Mouse (Mus musculus): ENCODE measurements around the gene Cd164l2. TPM values are rescaled to one million over a fixed set of nuclear protein-coding genes. Genes with fewer than 3 reads are reported as not detected.
A peak's percentile ranks its signal among the peaks of the same experiment; 100 is the strongest.

Cd164l2 gene
- polyA plus RNA-seq, 1 experiment from 2014 or later = 0.93 TPM

- no peak overlapping the region for H3K27ac ChIP-seq (ENCODE audit: low read depth, low read length)
- 80% methylated on average over 13 of the region's 13 CpGs for WGBS
- no peak for DNase-seq (ENCODE audit: low spot score)
- H3K27me3 ChIP-seq (ENCODE audit: control insufficient read depth, insufficient read depth, low read length) = peaks cover 50% of the 10 kb centered on the region
- no peak overlapping the region for H3K4me2 ChIP-seq (replicated peaks; ENCODE audit: low read depth, low read length)
- H3K4me1 ChIP-seq (replicated peaks; ENCODE audit: control insufficient read depth, insufficient read depth, low read length) = peaks cover 7% of the 10 kb centered on the region; the same call in 1 of the 2 replicates
- H3K9ac ChIP-seq (ENCODE audit: low read depth, low read length) = no peak overlapping the region
- H3K36me3 ChIP-seq (ENCODE audit: control insufficient read depth, insufficient read depth, low read length) = no peaks in the 10 kb centered on the region
- no peak overlapping the region for H3K4me3 ChIP-seq (ENCODE audit: low read depth, low read length)
- ATAC-seq (ENCODE audit: low FRiP score) = no peak
- no peaks in the 10 kb centered on the region for H3K9me3 ChIP-seq (ENCODE audit: control insufficient read depth, low read length)
Measured at GRCm38 (mm10) chr4:133247806-133248449, 36.0 kb downstream of the Cd164l2 start.

DNA sequence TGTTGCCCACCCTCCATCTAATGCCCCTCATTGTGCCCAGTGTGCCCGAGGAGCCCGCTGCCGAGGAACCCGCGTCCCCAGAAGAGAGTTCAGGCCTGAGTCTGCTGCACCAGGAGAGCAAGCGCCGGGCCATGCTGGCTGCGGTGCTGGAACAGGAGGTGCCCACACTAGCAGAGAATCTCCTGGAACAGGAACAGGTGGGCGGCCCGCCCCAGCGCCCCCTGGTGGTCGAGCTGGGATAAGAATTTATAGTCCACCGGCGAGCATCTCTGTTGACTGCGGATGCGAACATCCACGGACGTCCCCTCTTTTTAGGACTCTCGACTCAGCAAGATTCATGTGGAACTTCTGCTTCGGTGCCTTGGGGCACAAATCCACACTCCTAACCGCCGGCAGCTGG is 38.7 kb downstream of the Cd164l2 start:
- H3K27me3 ChIP-seq (ENCODE audit: control insufficient read depth, insufficient read depth, low read length) = peaks cover 51% of the 10 kb centered on the region
- 4% methylated on average over 22 of the region's 22 CpGs for WGBS
- H3K27ac ChIP-seq (ENCODE audit: low read depth, low read length) = no peak overlapping the region

GRCm38 (mm10) chr4:133251214-133251613 is 39.3 kb downstream of the Cd164l2 start:
- DNase-seq (ENCODE audit: low spot score) (peak; percentile 38), ATAC-seq (ENCODE audit: low FRiP score) (no peak)
- no peak overlapping the region for H3K27ac ChIP-seq (ENCODE audit: low read depth, low read length)
- H3K9me3 ChIP-seq (ENCODE audit: control insufficient read depth, low read length) = no peaks in the 10 kb centered on the region
- peaks cover 7% of the 10 kb centered on the region; the same call in 1 of the 2 replicates for H3K4me1 ChIP-seq (replicated peaks; ENCODE audit: control insufficient read depth, insufficient read depth, low read length)
- H3K27me3 ChIP-seq (ENCODE audit: control insufficient read depth, insufficient read depth, low read length) = peaks cover 52% of the 10 kb centered on the region
- H3K4me3 ChIP-seq (ENCODE audit: low read depth, low read length) = peak overlapping the region; percentile 32
- peak overlapping the region; percentile 46 for H3K4me2 ChIP-seq (replicated peaks; ENCODE audit: low read depth, low read length)
- WGBS = 2% methylated on average over 30 of the region's 31 CpGs
- H3K36me3 ChIP-seq (ENCODE audit: control insufficient read depth, insufficient read depth, low read length) = no peaks in the 10 kb centered on the region
- peak overlapping the region; percentile 42; the same call in 1 of the 2 replicates for H3K9ac ChIP-seq (ENCODE audit: low read depth, low read length)

More for the DNA sequence above, 38.7 kb downstream of the Cd164l2 start:
- Histone ChIP-seq H3K9ac (ENCODE audit: low read depth, low read length) (peak overlapping the region; percentile 42; the same call in 1 of the 2 replicates), H3K4me3 (ENCODE audit: low read depth, low read length) (peak overlapping the region; percentile 32), H3K4me1 (replicated peaks; ENCODE audit: control insufficient read depth, insufficient read depth, low read length) (peaks cover 7% of the 10 kb centered on the region; the same call in 1 of the 2 replicates), H3K9me3 (ENCODE audit: control insufficient read depth, low read length) (no peaks in the 10 kb centered on the region), H3K36me3 (ENCODE audit: control insufficient read depth, insufficient read depth, low read length) (no peaks in the 10 kb centered on the region), H3K4me2 (replicated peaks; ENCODE audit: low read depth, low read length) (peak overlapping the region; percentile 46)
- ATAC-seq (ENCODE audit: low FRiP score) = no peak
- peak; percentile 84 for DNase-seq (ENCODE audit: low spot score)

DNA sequence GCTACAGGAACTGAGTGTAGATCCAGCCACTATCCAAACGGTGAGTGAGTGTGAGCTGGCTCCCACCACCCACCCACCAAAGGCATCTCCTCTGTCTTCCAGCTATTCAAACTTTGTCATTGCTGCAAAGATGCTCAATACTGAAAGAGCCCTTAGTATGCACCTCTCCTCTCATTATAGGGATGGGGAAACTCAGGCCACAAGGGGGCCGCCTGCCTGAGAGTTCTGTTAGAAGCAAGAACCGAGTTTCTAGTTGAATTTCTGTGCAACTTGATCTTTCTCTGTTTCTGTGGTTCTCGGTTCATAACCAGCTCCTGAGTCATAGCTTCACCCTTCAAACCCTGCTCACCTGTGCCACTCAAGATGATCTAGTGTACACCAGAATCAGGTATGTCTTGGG is 40.2 kb downstream of the Cd164l2 start:
- no peak for ATAC-seq (ENCODE audit: low FRiP score)
- 37% methylated on average over 4 of the region's 4 CpGs for WGBS
- H3K9me3 ChIP-seq (ENCODE audit: control insufficient read depth, low read length) = no peaks in the 10 kb centered on the region

GRCm38 (mm10) chr4:133253412-133253811 is 41.5 kb downstream of the Cd164l2 start:
- DNase-seq (ENCODE audit: low spot score) = no peak
- H3K27me3 ChIP-seq (ENCODE audit: control insufficient read depth, insufficient read depth, low read length) = peaks cover 50% of the 10 kb centered on the region

More for the DNA sequence above, 40.2 kb downstream of the Cd164l2 start:
- H3K4me2 ChIP-seq (replicated peaks; ENCODE audit: low read depth, low read length) = no peak overlapping the region
- no peak overlapping the region for H3K4me3 ChIP-seq (ENCODE audit: low read depth, low read length)
- H3K4me1 ChIP-seq (replicated peaks; ENCODE audit: control insufficient read depth, insufficient read depth, low read length) = peaks cover 7% of the 10 kb centered on the region; the same call in 1 of the 2 replicates
- no peak overlapping the region for H3K9ac ChIP-seq (ENCODE audit: low read depth, low read length)
- H3K36me3 ChIP-seq (ENCODE audit: control insufficient read depth, insufficient read depth, low read length) = no peaks in the 10 kb centered on the region
- no peak overlapping the region for H3K27ac ChIP-seq (ENCODE audit: low read depth, low read length)
- DNase-seq (ENCODE audit: low spot score) = no peak
- peaks cover 55% of the 10 kb centered on the region for H3K27me3 ChIP-seq (ENCODE audit: control insufficient read depth, insufficient read depth, low read length)

DNA sequence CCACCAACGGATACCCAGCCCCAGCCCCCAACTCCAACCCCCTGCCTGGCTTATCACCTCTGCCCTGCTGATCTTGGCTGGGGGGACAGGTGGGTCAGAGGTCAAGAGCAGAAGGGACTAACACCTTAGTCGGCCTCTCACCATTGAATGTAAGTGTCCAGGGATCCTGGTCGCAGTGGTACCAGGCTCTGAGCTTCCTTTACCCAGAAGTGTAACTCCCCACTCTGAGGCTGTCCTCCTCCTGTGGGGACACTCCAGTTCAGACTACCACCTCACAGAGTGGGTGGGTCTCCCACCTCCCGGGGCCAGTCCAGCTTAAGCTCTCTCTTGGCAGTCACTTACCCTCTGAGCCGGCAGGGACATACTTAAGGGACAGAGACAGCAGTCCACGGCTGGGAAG is 43.5 kb downstream of the Cd164l2 start:
- H3K27me3 ChIP-seq (ENCODE audit: control insufficient read depth, insufficient read depth, low read length) = peaks cover 37% of the 10 kb centered on the region
- peaks cover 7% of the 10 kb centered on the region; the same call in 1 of the 2 replicates for H3K4me1 ChIP-seq (replicated peaks; ENCODE audit: control insufficient read depth, insufficient read depth, low read length)
- WGBS = 63% methylated on average over 6 of the region's 6 CpGs
- no peaks in the 10 kb centered on the region for H3K9me3 ChIP-seq (ENCODE audit: control insufficient read depth, low read length)
- no peak for DNase-seq (ENCODE audit: low spot score)
- no peak overlapping the region for H3K9ac ChIP-seq (ENCODE audit: low read depth, low read length)
- no peak overlapping the region for H3K4me3 ChIP-seq (ENCODE audit: low read depth, low read length)
- ATAC-seq (ENCODE audit: low FRiP score) = no peak
- H3K36me3 ChIP-seq (ENCODE audit: control insufficient read depth, insufficient read depth, low read length) = no peaks in the 10 kb centered on the region
- H3K4me2 ChIP-seq (replicated peaks; ENCODE audit: low read depth, low read length) = no peak overlapping the region
- H3K27ac ChIP-seq (ENCODE audit: low read depth, low read length) = no peak overlapping the region

More at GRCm38 (mm10) chr4:133253412-133253811, 41.5 kb downstream of the Cd164l2 start:
- no peaks in the 10 kb centered on the region for H3K36me3 ChIP-seq (ENCODE audit: control insufficient read depth, insufficient read depth, low read length)
- WGBS = 79% methylated on average over 12 of the region's 12 CpGs
- H3K27ac ChIP-seq (ENCODE audit: low read depth, low read length) = no peak overlapping the region
- no peaks in the 10 kb centered on the region for H3K9me3 ChIP-seq (ENCODE audit: control insufficient read depth, low read length)
- H3K4me3 ChIP-seq (ENCODE audit: low read depth, low read length) = no peak overlapping the region
- no peak overlapping the region for H3K4me2 ChIP-seq (replicated peaks; ENCODE audit: low read depth, low read length)
- H3K9ac ChIP-seq (ENCODE audit: low read depth, low read length) = no peak overlapping the region
- H3K4me1 ChIP-seq (replicated peaks; ENCODE audit: control insufficient read depth, insufficient read depth, low read length) = peaks cover 7% of the 10 kb centered on the region; the same call in 1 of the 2 replicates
- ATAC-seq (ENCODE audit: low FRiP score) = no peak

DNA sequence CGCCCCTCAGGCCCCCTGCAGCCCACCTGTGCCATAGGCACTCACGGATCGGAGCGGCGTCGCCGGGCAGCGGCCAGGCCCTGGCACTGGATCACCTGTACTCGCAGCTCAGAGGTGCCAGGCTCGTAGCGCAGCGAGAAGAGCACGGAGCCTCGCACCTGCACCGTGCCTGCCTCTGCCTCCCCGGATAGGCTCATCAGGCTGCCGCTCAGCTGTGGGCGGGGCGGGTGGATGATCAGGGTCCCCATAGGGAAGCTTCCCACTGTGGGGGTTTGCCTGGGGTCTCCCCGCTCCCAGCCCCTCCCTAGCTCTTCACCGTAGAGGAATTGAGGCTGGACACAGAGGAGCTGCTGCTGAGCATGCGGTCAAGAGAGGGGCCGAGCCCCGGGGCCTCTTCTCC is 44.9 kb downstream of the Cd164l2 start:
- H3K27ac ChIP-seq (ENCODE audit: low read depth, low read length) = no peak overlapping the region
- DNase-seq (ENCODE audit: low spot score) (no peak), ATAC-seq (ENCODE audit: low FRiP score) (no peak)
- WGBS = 24% methylated on average over 24 of the region's 24 CpGs
- H3K9ac ChIP-seq (ENCODE audit: low read depth, low read length) = no peak overlapping the region
- no peak overlapping the region for H3K4me3 ChIP-seq (ENCODE audit: low read depth, low read length)
- no peaks in the 10 kb centered on the region for H3K36me3 ChIP-seq (ENCODE audit: control insufficient read depth, insufficient read depth, low read length)
- peaks cover 23% of the 10 kb centered on the region for H3K27me3 ChIP-seq (ENCODE audit: control insufficient read depth, insufficient read depth, low read length)
- no peaks in the 10 kb centered on the region for H3K4me1 ChIP-seq (replicated peaks; ENCODE audit: control insufficient read depth, insufficient read depth, low read length)
- H3K9me3 ChIP-seq (ENCODE audit: control insufficient read depth, low read length) = no peaks in the 10 kb centered on the region
- no peak overlapping the region for H3K4me2 ChIP-seq (replicated peaks; ENCODE audit: low read depth, low read length)

- Histone ChIP-seq H3K4me1 (replicated peaks; ENCODE audit: control insufficient read depth, insufficient read depth, low read length) (no peaks in the 10 kb centered on the region), H3K9me3 (ENCODE audit: control insufficient read depth, low read length) (no peaks in the 10 kb centered on the region), H3K27ac (ENCODE audit: low read depth, low read length) (no peak overlapping the region), H3K27me3 (ENCODE audit: control insufficient read depth, insufficient read depth, low read length) (peaks cover 19% of the 10 kb centered on the region), H3K4me3 (ENCODE audit: low read depth, low read length) (no peak overlapping the region), H3K36me3 (ENCODE audit: control insufficient read depth, insufficient read depth, low read length) (no peaks in the 10 kb centered on the region), H3K9ac (ENCODE audit: low read depth, low read length) (no peak overlapping the region), H3K4me2 (replicated peaks; ENCODE audit: low read depth, low read length) (no peak overlapping the region)
- 27% methylated on average over 12 of the region's 12 CpGs for WGBS
- no peak for DNase-seq (ENCODE audit: low spot score)
- no peak for ATAC-seq (ENCODE audit: low FRiP score)
Measured at GRCm38 (mm10) chr4:133257230-133257629, 45.3 kb downstream of the Cd164l2 start.

DNA sequence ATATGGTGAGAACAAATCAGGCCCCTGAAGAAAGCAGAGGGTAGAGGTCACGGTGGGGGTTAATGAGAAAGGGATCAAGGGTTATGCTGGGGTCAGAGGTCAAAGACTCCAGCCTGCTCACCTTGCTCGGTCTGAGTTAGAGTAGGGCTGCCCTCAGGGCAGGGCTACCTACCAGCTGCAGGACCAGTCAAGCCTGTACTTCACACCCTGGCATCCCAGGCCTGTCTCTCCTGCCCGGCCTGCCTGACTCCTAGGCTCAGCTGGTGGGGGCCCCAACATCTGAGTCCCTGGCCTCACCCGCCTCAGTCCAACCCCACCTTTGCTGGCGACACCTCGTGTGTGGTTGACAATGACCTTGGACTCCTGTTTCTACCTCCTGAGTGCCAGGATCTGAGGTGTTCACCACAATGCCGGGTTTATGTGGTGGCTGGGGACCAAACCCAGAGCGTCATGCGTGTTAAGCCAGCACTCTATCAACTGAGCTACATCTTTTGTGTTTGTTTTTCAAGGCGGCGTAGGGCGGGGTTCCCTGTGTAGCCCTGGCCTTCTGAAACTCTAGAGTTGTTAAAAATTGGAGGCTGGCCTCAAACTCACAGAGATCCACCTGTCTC is 46.0 kb downstream of the Cd164l2 start:
- H3K27me3 ChIP-seq (ENCODE audit: control insufficient read depth, insufficient read depth, low read length) = peaks cover 15% of the 10 kb centered on the region
- H3K27ac ChIP-seq (ENCODE audit: low read depth, low read length) = no peak overlapping the region
- no peaks in the 10 kb centered on the region for H3K9me3 ChIP-seq (ENCODE audit: control insufficient read depth, low read length)
- 78% methylated on average over 12 of the region's 12 CpGs for WGBS
- no peak overlapping the region for H3K4me3 ChIP-seq (ENCODE audit: low read depth, low read length)
- H3K4me2 ChIP-seq (replicated peaks; ENCODE audit: low read depth, low read length) = no peak overlapping the region
- H3K4me1 ChIP-seq (replicated peaks; ENCODE audit: control insufficient read depth, insufficient read depth, low read length) = no peaks in the 10 kb centered on the region
- no peak for ATAC-seq (ENCODE audit: low FRiP score)
- H3K36me3 ChIP-seq (ENCODE audit: control insufficient read depth, insufficient read depth, low read length) = no peaks in the 10 kb centered on the region
- H3K9ac ChIP-seq (ENCODE audit: low read depth, low read length) = no peak overlapping the region
- no peak for DNase-seq (ENCODE audit: low spot score)
